Mouse (Mus musculus): ENCODE measurements around the gene Ccdc27. TPM values are rescaled to one million over a fixed set of nuclear protein-coding genes. Genes with fewer than 3 reads are reported as not detected.
A peak's percentile ranks its signal among the peaks of the same experiment; 100 is the strongest.

The Ccdc27 gene
- polyA plus RNA-seq, 1 experiment from 2014 or later, result not detected

DNA sequence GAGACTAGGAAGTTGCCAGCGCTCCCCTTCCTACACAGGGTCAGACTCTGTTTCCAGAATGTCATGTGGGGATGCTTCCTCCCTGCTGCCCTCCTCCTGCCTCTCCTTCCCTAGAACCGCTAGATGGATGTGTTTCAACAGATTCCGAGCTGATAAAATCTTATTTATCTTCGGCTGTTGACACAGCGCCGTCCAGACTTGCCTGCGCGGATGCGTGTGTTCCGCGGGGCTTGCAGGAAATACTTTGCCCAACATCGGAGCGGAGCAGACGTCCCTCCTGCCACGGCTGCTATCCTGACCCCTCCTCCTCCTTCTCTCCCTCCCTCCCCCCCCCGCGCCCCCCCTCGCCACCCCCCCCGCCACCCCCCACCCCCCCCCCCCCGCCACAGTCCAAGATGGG lies 29.0 kb upstream of the Ccdc27 start:
- WGBS, result under 1% methylated on average over 15 of the region's 20 CpGs
- H3K36me3 ChIP-seq (ENCODE audit: control insufficient read depth, insufficient read depth, low read length), result no peaks in the 10 kb centered on the region
- no peak overlapping the region for H3K9ac ChIP-seq (replicated peaks; ENCODE audit: low read depth, low read length)
- H3K27me3 ChIP-seq (ENCODE audit: control insufficient read depth, insufficient read depth, low read length), result peaks cover 13% of the 10 kb centered on the region; the same call in 1 of the 2 replicates
- no peak overlapping the region for H3K27ac ChIP-seq (ENCODE audit: low read length)
- H3K9me3 ChIP-seq (ENCODE audit: control insufficient read depth, low read depth, low read length), result no peaks in the 10 kb centered on the region
- H3K4me2 ChIP-seq (replicated peaks; ENCODE audit: low read depth, low read length), result no peak overlapping the region
- H3K4me3 ChIP-seq (ENCODE audit: low read depth, low read length), result no peak overlapping the region
- no peaks in the 10 kb centered on the region for H3K4me1 ChIP-seq (ENCODE audit: control insufficient read depth, insufficient read depth, low read length)
- ATAC-seq (ENCODE audit: insufficient number of reproducible peaks, insufficient read depth, low FRiP score, low read depth), result no peak

DNA sequence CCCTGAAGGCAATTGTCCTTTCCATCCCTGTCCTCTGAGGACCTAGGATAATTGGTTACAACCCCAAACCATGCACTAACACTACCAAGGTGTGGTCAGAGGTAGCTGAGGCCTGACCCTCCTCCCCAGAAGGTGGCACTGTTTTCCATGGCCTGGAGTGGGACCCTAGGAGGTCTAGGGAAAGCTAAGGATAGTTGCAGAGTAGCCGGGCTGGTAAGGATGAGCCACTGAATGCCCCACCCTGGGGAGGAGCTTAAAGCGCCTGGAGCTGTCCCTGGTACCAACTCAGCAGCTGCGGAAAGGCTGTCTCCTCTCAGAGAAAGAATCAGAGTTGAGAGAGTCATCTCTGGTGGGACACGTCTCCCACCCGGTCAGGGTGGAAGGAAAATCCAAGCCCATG lies 28.4 kb upstream of the Ccdc27 start:
- no peak overlapping the region for H3K9ac ChIP-seq (replicated peaks; ENCODE audit: low read depth, low read length)
- no peaks in the 10 kb centered on the region for H3K9me3 ChIP-seq (ENCODE audit: control insufficient read depth, low read depth, low read length)
- H3K4me1 ChIP-seq (ENCODE audit: control insufficient read depth, insufficient read depth, low read length), result no peaks in the 10 kb centered on the region
- H3K36me3 ChIP-seq (ENCODE audit: control insufficient read depth, insufficient read depth, low read length), result no peaks in the 10 kb centered on the region
- ATAC-seq (ENCODE audit: insufficient number of reproducible peaks, insufficient read depth, low FRiP score, low read depth), result peak; percentile 35; the same call in 1 of the 2 replicates
- peaks cover 13% of the 10 kb centered on the region; the same call in 1 of the 2 replicates for H3K27me3 ChIP-seq (ENCODE audit: control insufficient read depth, insufficient read depth, low read length)
- no peak overlapping the region for H3K4me3 ChIP-seq (ENCODE audit: low read depth, low read length)
- no peak overlapping the region for H3K4me2 ChIP-seq (replicated peaks; ENCODE audit: low read depth, low read length)
- no peak overlapping the region for H3K27ac ChIP-seq (ENCODE audit: low read length)
- 0% methylated on average over 5 of the region's 5 CpGs for WGBS

DNA sequence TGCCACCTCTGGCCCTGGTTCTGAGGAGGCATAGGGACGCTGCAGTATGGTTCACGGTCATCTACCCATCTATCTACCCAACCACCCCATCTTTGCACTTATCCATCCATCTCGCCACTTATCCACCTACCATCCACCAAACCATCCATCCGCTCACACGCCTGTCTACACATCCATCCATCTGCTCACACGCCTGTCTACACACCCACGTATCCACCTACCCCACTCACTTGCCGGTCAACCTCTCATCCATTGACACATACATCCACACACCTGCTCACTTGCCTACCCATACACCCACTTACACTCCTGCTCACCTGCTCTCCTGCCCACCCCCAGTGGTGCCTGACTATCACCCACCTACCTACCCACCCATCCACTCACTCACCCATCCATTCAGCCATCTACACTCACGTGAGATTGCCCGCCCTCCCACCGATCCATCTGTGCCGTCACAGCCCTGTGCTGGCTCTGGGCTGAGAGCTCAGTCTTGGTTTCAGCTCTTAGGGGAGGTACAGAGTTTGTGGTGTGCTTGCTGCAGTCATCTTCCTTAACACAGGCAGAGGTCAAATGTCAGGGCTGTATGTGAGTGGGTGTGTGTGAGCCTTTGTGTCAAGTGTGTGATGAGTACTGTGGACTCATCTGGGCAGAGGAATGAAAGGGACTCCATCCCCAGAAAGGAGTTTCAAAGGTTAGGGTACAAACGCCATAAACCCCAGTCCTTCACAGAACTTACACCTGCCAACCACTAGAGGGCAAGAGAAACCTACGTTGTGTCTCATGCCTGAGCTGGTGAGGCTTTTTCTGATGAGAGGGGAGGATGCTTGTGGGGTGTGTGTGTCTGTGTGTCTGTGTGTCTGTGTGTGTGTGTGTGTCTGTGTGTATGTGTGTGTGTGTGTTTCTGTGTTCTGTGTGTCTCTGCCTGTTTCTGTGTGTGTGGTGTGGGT lies 22.6 kb upstream of the Ccdc27 start:
- Histone ChIP-seq H3K9ac (replicated peaks; ENCODE audit: low read depth, low read length) (no peak overlapping the region), H3K36me3 (ENCODE audit: control insufficient read depth, insufficient read depth, low read length) (no peaks in the 10 kb centered on the region), H3K4me2 (replicated peaks; ENCODE audit: low read depth, low read length) (no peak overlapping the region), H3K4me3 (ENCODE audit: low read depth, low read length) (no peak overlapping the region), H3K4me1 (ENCODE audit: control insufficient read depth, insufficient read depth, low read length) (no peaks in the 10 kb centered on the region), H3K27me3 (ENCODE audit: control insufficient read depth, insufficient read depth, low read length) (no peaks in the 10 kb centered on the region), H3K9me3 (ENCODE audit: control insufficient read depth, low read depth, low read length) (no peaks in the 10 kb centered on the region), H3K27ac (ENCODE audit: low read length) (no peak overlapping the region)
- ATAC-seq (ENCODE audit: insufficient number of reproducible peaks, insufficient read depth, low FRiP score, low read depth), result 0 out of 2 replicates have a peak, but pooled peaks have one; percentile 33
- WGBS, result 62% methylated on average over 14 of the region's 14 CpGs

DNA sequence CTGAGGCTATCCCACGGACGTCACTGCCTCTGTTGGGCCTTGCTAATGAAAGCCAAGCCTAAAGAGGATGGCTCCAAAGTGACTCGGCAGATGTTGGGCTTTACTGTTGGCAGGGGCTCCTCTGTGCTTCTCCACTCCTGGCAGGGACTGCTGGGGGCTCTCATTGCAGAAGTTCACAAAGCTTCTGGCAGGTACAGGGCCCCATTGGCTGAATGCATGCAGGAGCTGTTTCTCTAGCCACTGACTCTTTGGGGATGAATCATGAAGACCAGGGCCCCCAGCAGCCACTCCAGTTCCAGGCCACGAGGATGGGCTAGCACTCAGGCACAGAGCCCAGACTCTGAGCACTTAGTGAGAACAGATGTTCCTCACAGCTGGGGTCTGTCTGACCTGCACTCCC lies 15.2 kb upstream of the Ccdc27 start:
- WGBS, result 53% methylated on average over 4 of the region's 4 CpGs
- no peak overlapping the region for H3K4me3 ChIP-seq (ENCODE audit: low read depth, low read length)
- H3K4me2 ChIP-seq (replicated peaks; ENCODE audit: low read depth, low read length), result no peak overlapping the region
- no peaks in the 10 kb centered on the region for H3K4me1 ChIP-seq (ENCODE audit: control insufficient read depth, insufficient read depth, low read length)
- no peaks in the 10 kb centered on the region for H3K27me3 ChIP-seq (ENCODE audit: control insufficient read depth, insufficient read depth, low read length)
- no peaks in the 10 kb centered on the region for H3K36me3 ChIP-seq (ENCODE audit: control insufficient read depth, insufficient read depth, low read length)
- H3K9me3 ChIP-seq (ENCODE audit: control insufficient read depth, low read depth, low read length), result no peaks in the 10 kb centered on the region
- H3K9ac ChIP-seq (replicated peaks; ENCODE audit: low read depth, low read length), result no peak overlapping the region
- H3K27ac ChIP-seq (ENCODE audit: low read length), result no peak overlapping the region
- no peak for ATAC-seq (ENCODE audit: insufficient number of reproducible peaks, insufficient read depth, low FRiP score, low read depth)

DNA sequence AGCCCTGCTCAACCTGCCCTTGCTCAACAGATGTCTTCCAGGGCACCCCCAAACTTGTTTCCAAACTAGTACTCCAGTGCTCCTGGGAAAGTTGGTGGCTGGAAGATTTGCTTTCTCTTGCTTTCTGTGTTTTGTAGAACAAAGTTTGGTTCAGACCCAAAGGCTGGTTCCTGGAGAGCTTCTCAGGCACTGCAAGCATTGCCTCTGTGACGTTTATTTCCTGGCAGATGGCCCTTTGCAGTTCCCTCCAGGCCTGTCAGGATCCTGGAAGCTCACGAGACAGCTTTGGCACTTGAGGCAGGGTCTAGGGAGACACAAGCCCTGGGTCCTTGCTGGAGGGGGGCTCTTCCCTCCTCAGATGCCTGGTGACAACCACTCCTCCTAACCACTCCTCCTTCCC lies 14.2 kb upstream of the Ccdc27 start:
- 42% methylated on average over 2 of the region's 2 CpGs for WGBS
- no peak overlapping the region for H3K9ac ChIP-seq (replicated peaks; ENCODE audit: low read depth, low read length)
- no peak for ATAC-seq (ENCODE audit: insufficient number of reproducible peaks, insufficient read depth, low FRiP score, low read depth)
- no peaks in the 10 kb centered on the region for H3K9me3 ChIP-seq (ENCODE audit: control insufficient read depth, low read depth, low read length)
- H3K4me3 ChIP-seq (ENCODE audit: low read depth, low read length), result no peak overlapping the region
- no peaks in the 10 kb centered on the region for H3K27me3 ChIP-seq (ENCODE audit: control insufficient read depth, insufficient read depth, low read length)
- H3K4me1 ChIP-seq (ENCODE audit: control insufficient read depth, insufficient read depth, low read length), result no peaks in the 10 kb centered on the region
- H3K4me2 ChIP-seq (replicated peaks; ENCODE audit: low read depth, low read length), result no peak overlapping the region
- no peak overlapping the region for H3K27ac ChIP-seq (ENCODE audit: low read length)
- no peaks in the 10 kb centered on the region for H3K36me3 ChIP-seq (ENCODE audit: control insufficient read depth, insufficient read depth, low read length)

DNA sequence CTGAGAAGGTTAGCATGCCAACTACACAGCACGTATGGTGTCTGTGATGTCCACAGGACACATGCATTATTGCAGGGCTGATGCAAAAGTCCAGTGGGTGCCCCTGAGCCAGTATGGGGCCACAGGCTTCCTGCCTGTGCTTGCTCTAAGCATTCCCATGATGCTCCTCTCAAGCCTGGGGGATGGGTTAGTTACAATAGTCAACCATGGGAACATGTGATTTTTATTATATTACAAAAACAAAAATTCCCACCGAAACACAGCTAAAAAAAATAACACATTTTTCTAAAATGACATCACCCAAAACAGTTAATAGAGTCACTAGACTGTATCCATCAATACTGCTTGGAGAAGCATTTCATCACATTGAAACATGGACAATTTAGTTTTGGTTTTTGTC lies 13.6 kb upstream of the Ccdc27 start:
- Histone ChIP-seq H3K4me2 (replicated peaks; ENCODE audit: low read depth, low read length) (no peak overlapping the region), H3K4me3 (ENCODE audit: low read depth, low read length) (no peak overlapping the region), H3K9ac (replicated peaks; ENCODE audit: low read depth, low read length) (no peak overlapping the region), H3K4me1 (ENCODE audit: control insufficient read depth, insufficient read depth, low read length) (no peaks in the 10 kb centered on the region), H3K27ac (ENCODE audit: low read length) (no peak overlapping the region), H3K36me3 (ENCODE audit: control insufficient read depth, insufficient read depth, low read length) (no peaks in the 10 kb centered on the region), H3K9me3 (ENCODE audit: control insufficient read depth, low read depth, low read length) (no peaks in the 10 kb centered on the region), H3K27me3 (ENCODE audit: control insufficient read depth, insufficient read depth, low read length) (no peaks in the 10 kb centered on the region)
- no peak for ATAC-seq (ENCODE audit: insufficient number of reproducible peaks, insufficient read depth, low FRiP score, low read depth)
- WGBS, result 64% methylated on average over 2 of the region's 2 CpGs

DNA sequence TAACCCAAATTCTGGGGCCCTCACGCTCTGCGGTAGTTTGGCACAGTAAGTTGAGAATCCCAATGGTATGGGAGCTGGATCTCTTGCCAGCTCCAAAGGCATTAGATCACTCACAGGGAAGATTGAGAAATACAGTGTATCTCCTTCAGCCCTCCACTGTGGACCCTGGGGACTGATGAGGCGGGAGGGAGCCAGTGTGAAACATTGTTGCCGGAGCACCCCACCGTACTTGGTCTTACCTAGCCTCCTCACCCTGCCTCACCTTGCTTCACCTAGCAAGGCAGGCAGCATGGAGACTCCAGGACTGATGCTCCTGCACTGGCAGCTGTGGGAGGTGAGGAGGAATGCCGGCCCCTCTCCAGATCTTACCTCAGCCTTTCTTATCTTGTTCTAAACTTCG lies 13.0 kb upstream of the Ccdc27 start:
- ATAC-seq (ENCODE audit: insufficient number of reproducible peaks, insufficient read depth, low FRiP score, low read depth), result no peak
- H3K27me3 ChIP-seq (ENCODE audit: control insufficient read depth, insufficient read depth, low read length), result no peaks in the 10 kb centered on the region
- no peaks in the 10 kb centered on the region for H3K4me1 ChIP-seq (ENCODE audit: control insufficient read depth, insufficient read depth, low read length)
- no peak overlapping the region for H3K4me2 ChIP-seq (replicated peaks; ENCODE audit: low read depth, low read length)
- no peaks in the 10 kb centered on the region for H3K9me3 ChIP-seq (ENCODE audit: control insufficient read depth, low read depth, low read length)
- no peaks in the 10 kb centered on the region for H3K36me3 ChIP-seq (ENCODE audit: control insufficient read depth, insufficient read depth, low read length)
- H3K9ac ChIP-seq (replicated peaks; ENCODE audit: low read depth, low read length), result no peak overlapping the region
- WGBS, result 84% methylated on average over 7 of the region's 7 CpGs
- no peak overlapping the region for H3K4me3 ChIP-seq (ENCODE audit: low read depth, low read length)
- H3K27ac ChIP-seq (ENCODE audit: low read length), result no peak overlapping the region

DNA sequence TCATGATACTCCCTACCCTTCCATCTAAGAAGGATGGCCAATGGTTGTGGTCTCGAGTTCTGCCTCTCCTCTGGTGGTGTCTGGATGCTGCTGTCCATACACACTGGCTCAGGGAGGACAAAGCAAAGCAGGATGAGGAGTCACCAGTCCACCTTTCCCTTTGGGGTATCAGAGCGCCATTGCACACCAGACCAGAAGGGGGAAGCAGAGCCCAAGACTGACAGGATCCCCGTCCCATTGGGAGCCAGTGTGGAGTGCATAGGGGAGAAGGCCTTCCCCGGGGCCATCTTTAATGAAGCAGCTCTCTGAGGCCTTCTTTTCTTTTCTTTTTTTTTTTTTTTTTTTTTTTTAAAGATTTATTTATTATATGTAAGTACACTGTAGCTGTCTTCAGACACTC lies 10.6 kb upstream of the Ccdc27 start:
- 62% methylated on average over 4 of the region's 4 CpGs for WGBS
- no peak for ATAC-seq (ENCODE audit: insufficient number of reproducible peaks, insufficient read depth, low FRiP score, low read depth)
- H3K27me3 ChIP-seq (ENCODE audit: control insufficient read depth, insufficient read depth, low read length), result no peaks in the 10 kb centered on the region

More for the DNA sequence above, 10.6 kb upstream of the Ccdc27 start:
- no peaks in the 10 kb centered on the region for H3K36me3 ChIP-seq (ENCODE audit: control insufficient read depth, insufficient read depth, low read length)
- H3K4me1 ChIP-seq (ENCODE audit: control insufficient read depth, insufficient read depth, low read length), result no peaks in the 10 kb centered on the region
- H3K9me3 ChIP-seq (ENCODE audit: control insufficient read depth, low read depth, low read length), result no peaks in the 10 kb centered on the region
- H3K4me2 ChIP-seq (replicated peaks; ENCODE audit: low read depth, low read length), result no peak overlapping the region
- no peak overlapping the region for H3K27ac ChIP-seq (ENCODE audit: low read length)
- H3K4me3 ChIP-seq (ENCODE audit: low read depth, low read length), result no peak overlapping the region
- H3K9ac ChIP-seq (replicated peaks; ENCODE audit: low read depth, low read length), result no peak overlapping the region
